Mouse (Mus musculus) adrenal gland, adult 18-20 months (tissue): ENCODE data around the gene Ebna1bp2. TPM values are rescaled to one million over a fixed set of nuclear protein-coding genes. Genes with fewer than 3 reads are reported as not detected.
A peak's percentile ranks its signal among the peaks of the same experiment; 100 is the strongest.

ENCODE experiments used
- DNase-seq, 2 experiments: peaks; one replicate each; pipeline ENCODE4 v3.0.0; 2021 to 2022; ENCODE audit warnings: low spot score in 2 of 2
- long read RNA-seq, 2 experiments: library from polyadenylated mRNA; stranded (forward); transcript quantifications; one replicate each; pipeline ENCODE4 v2.0.0; 2021
- total RNA-seq, 2 experiments: library from RNA; stranded (reverse); gene quantifications; 1 replicate in 1 of 2; 2 replicates in 1 of 2; pipeline ENCODE4 v1.2.3; 2021

The Ebna1bp2 gene
- 10 to 100 TPM; 75.6 to 76.0 TPM for total RNA-seq
- long read RNA-seq, experiment 1, transcript Ebna1bp2-201 (9 exons, 2,960 nt), result major isoform, 27 of 33 reads
- long read RNA-seq, experiment 1, partial matches to known transcripts, result 3 of 33 reads
- long read RNA-seq, experiment 1, other reads (novel, unspliced or antisense), result 3 of 33 reads
- long read RNA-seq, experiment 2, transcript Ebna1bp2-201 (9 exons, 2,960 nt), result major isoform, 60 of 65 reads
- long read RNA-seq, experiment 2, partial matches to known transcripts, result 1 of 65 reads
- long read RNA-seq, experiment 2, other reads (novel, unspliced or antisense), result 3 of 65 reads

DNA sequence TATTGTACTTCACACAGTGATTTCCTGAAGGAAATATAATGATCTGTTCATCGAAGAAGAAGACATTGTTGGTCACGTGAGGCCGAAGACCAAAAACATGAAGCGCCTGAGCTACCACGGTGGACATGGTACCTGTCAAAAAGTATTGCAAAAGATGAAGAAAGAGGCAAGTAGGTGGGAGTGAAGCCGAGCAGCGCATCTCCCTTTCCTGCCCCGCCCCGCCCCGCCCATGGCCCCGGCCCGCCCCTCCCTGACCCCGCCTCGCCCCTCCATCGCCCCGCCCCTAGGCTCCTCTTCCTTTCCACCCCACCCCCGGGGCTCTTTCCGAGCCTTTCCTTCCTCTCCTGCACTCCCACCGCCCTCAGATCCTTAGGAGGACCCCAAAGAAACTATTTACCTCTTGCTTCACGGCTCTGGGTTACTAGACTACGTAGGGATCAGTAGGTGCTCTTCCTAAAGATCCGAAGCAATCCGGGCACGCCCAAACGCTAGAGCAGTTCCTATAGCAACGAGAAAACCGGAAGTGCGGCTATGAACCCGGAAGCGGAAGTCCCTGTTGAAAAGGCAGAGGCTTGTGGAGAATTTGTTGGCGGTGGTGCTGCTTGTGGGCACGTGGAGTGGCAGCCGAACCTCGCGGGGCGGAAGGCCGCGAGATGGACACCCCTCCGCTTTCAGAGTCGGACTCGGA is at the start of gene Ebna1bp2, which contains the start of gene Cfap57:
Gene Ebna1bp2 (plus strand): TSS at position 521 of the 688 bp plus-strand sequence.
Gene Cfap57 (minus strand): TSS at position 499 of the 688 bp plus-strand sequence.
- peak; percentile 82 to 85 for DNase-seq

DNA sequence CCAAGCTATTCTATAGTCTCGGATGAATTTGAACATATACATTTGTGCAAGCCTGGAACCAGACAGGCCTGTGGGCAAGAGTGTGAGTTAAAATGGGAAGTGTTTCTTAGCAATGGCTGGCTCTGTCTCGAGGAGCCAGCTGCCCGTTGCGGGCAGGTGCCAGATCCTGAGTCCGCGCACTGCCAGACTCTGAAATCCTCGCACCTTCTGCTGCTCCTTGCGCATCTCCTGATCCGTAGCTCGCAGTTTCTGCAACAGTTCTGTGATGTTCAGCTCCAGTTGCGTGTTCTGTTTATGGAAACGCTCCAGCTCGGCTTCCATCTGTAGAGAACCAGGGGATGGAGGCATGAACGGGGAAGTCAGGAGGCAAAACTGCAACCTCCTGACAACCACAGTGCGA is 49.2 kb upstream of the Ebna1bp2 start:
- no peak for DNase-seq

DNA sequence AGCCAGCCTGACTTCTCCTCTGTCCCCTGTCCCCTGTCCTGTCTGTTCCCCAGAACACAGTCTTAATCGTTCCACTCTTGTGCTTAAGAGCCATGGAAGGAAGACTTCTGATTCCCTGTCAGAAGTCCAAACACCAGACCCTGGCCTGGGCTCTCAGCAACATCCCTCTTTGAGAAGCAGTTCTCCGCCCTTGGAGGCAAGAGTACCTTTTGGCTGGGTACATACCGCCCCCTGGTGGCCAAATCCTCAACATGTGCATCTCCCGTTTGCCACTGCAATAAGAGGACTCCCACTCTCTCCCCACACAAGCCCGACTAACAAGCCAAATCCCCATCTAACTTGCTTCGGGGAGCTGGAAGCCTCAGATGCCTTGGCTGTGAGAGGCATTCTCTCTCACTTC is 44.5 kb upstream of the Ebna1bp2 start:
- DNase-seq, result peak; percentile 72 to 76

DNA sequence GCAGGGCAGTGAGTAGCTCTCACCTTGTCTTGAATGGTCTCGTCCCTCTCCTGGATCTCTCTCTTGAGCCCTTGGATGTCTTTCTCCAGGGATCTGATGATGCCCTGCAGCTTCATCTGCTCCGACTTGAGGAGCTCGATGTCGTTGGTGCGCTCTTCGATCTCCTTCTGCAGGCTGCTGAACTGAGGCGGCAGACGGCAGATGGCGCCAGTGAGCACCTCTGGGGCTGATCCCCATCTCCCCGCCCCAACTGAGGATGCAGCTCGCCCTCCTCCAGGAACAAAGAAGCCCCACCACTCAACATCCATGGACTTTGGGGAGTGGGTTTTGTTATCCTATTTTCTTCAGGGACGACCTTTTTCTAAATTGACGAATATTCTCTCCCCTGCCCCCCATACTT is 41.3 kb upstream of the Ebna1bp2 start:
- DNase-seq, result peak in 1 of 2 experiments; percentile 27

DNA sequence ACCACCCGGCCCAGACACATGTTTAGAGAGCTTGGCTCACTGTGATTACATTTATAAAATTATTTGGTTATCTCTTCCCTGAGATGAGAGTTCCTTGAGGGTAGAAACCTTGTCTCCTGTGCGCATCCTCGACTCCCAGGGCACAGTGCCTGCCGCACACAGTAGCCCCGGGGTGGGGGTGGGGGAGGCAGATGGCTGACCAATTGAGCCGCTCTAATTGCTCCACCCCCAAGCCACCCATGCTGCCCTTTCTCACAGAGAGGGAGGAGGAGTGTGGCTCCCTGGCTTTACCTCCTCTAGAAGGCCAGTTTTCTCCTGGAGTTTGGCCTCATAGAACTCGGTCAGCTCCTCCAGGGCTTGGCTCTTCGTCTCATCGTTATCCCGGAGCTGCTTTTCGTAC is 39.1 kb upstream of the Ebna1bp2 start:
- no peak for DNase-seq

DNA sequence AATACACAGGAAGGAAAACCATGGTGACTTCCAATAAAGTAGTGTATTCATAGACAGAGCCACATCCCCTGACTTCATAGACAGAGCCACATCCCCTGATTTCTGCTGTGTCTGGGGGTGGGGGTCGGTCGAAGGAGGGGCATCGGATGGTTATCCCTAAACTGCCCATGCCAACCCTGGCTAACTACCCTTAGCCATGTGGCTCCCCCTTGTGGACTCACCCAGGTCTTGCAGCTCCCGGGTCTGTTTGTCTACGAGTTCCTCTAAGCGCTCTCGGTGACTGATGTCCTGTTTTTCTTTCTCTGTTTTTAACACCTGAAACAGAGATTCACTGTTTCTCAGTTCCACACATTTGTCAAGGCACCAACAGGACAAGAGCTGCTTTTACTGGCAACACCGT is 38.0 kb upstream of the Ebna1bp2 start:
- no peak for DNase-seq

DNA sequence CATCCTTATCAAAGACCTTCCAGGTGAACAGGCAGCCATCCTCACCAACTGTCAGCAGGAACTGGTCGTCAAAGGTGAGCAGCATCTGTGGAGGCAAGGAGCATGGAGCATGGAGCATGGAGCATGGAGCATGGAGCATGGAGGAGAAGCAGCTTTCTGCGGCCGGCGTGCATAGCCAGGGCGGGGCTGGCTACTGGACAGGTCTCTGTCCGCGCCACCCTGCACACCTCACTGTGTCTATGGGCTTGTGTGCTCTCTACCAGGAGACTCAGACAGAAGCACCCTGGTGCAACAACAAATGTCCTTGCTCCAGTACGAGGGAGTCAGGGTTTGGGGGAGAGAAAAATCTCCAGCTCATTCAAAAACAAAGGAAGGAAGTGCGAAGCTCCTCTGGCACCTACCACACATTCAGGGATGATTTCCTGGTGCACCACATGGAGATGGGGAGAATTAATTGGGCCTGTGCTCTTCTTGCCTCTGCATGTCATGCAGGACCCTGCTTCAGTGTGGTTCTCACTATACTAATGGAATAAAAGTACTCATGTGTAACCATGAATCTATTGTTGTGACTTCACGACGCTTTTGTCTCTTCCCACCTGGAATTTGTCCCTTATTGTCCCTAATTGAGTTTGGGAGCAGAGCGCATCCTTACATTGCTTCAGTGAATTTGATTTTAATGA is 31.4 kb upstream of the Ebna1bp2 start:
- DNase-seq, result no peak

DNA sequence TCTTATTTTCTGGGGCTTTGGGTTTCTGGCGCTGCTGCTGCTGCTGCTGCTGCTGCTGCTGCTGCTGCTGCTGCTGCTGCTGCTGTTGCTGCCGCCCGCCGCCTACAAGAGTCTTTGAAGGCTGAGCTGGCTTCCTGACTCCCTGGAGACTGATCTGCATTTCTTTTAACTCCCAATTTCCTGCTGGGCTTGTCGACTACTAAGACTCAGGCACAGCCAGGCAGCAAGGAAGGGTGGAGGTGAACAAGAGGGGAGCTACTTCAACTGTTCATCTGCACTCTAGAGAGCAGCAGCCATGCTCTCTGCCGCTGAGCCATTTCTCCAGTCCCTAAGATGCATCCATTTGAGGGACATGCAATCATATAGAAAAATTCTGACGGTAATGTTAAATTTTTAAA is 30.9 kb upstream of the Ebna1bp2 start:
- DNase-seq, result no peak

DNA sequence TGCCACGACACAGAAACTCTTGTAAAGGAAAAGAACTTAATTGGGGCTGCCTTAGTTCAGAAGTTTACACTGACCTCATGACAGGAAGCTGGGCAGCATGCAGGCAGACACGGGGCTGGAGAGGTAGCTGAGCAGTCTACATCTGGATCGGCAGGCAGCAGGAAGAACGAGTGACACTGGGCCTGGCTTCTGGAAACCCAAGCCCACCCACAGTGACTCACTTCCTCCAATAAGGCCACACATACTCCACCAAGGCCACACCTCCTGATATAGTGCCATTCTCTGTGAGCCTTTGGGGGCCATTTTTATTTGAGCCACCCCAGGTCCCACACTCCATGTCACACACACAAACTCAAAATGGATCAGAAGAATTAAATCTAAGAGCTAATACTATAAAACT is 16.5 kb upstream of the Ebna1bp2 start:
- no peak for DNase-seq

DNA sequence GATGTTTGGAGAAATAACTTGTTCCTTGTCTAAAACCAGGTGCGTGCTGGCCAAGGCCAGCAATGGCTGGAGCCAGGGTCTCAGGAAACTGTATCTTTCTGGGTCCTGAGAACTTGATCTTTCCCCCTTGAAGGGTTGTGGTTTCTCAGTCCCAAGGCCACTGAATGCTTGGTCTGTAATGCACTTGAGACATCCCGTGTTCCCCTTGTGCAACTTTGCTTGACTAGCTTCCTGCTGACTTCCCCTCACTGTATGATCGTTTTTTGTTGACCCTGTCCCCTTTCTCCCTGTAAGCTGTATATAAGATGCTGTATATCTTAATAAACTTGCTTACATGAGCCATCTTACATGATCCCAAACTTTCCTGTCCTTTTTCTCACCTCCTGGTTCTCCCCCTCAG is 10.8 kb upstream of the Ebna1bp2 start:
- DNase-seq, result no peak

DNA sequence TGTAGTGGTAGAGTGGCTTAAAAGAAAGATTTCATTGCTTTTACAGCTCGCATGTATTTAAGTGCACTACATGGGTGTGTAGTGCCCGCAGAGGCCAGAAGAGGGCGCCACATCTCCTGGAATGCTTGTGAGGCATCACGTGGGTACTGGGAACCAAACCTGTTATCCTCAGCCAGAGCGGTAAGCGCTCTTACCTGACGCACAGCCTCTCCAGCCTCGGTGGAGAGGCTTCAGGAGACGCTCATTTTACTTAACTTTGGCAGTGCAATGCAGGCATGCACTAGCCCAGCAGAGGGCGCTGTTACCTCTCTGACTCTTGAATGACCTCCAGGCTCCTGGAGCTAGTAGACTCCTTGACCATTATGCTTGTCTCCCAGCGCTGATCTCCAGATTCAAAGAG is 8.0 kb upstream of the Ebna1bp2 start:
- peak; percentile 24 to 39 for DNase-seq

DNA sequence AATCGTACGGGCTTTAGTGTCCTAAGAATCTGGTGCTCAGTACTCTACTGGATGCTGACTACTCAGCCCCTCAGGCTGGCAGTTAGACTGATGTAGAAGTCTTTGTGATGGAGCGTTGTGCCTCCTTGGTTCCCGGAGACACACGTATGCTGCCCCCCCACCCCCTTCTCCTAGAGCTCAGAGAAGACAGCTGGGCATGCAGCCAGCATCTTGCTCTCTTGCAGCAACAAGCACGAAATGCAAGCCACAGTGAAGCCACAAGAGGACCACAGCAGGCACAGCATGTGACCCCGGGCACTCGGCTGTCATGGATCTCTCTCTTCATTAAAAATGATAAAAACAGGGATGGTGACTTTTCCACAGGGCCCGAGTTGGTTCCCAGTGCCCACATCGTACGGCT is 5.2 kb upstream of the Ebna1bp2 start:
- DNase-seq, result no peak

DNA sequence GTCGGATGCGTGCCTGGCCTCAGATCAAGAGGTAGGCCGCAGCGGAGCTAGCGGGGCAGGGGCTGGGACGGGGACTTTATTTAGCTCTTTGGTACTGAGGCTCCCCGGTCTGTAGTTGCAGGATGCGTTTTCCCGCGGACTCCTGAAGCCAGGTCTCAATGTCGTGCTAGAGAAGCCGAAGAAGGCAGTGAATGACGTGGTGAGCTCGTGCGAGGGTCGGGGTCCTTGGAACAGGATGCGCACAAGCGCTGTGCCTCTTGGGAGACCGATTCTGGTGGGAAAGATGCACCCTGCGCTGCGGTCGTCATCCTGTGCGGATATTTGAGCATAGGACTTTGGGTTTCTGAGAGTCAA is 345 bp downstream of the Ebna1bp2 start:
- no peak for DNase-seq

DNA sequence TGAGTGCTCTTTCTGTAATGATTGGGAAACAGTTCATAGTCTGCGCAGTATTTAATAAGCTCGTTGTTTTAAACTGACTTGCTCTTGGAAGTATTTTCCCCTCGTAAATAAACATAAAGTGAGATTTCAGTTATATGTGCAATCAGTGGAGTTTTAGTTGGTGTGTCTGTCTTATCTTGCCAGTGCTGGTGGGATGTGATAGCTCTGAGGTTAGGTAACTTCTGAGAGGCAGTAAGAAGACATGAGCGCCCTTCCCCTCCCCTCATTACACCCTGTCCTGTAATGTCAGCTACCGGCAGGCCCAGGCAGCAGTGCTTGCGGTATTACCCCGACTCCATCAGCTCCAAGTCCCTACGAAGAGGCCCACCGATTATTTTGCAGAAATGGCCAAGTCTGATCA is 1.2 kb downstream of the Ebna1bp2 start:
- DNase-seq, result no peak

DNA sequence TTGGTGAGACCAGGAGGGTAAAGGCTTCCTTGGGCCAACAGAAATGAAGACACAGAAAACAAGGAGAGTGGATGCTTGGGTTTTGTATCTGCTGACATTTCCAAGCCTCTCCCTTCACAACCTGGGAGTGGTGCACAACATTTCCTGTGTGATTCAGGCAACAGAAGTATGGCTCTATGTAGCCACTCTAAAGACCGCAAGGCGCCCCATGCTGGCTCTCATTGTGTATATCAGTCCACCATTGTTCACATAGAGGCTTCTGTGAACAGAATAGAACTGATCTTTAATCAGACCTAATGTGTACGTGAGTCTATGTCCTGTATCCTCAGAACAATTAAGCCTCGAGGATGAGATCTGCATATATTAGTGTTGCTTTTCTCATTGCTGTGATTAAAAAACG is 9.7 kb downstream of the Ebna1bp2 start:
- no peak for DNase-seq

DNA sequence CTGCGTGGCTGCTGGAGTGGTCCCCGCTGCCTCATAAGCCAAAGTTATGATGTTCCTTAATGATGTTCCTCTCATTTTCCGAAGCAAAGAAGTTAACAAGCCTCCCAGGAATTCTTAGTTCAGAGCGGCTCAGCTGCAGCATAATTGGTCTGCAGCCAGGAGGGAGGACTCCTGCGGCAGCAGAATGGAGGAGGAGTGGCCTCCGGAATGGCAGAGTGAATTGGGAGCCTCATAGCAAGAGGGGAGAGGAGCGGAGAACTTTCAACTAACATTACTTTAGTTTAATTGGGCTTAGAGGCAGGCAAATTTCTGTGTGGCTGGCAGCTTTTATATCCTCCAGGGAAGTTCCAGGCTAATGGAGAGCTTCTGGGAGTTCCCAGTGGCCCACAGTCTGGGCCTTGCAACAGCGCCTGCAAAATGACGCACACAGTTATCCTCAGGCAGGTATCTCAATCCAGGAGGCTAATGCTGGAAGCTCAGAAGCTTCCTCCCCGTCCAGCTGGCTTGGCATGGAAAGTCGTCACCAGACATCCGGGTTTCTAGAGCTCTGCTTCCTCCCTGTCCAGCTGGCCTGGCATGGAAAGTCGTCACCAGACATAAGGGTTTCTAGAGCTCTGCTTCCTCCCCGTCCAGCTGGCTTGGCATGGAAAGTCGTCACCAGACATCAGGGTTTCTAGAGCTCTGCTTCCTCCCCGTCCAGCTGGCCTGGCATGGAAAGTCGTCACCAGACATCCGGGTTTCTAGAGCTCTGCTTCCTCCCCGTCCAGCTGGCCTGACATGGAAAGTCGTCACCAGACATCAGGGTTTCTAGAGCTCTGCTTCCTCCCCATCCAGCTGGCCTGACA is 22.0 kb downstream of the Ebna1bp2 start:
- no peak for DNase-seq

DNA sequence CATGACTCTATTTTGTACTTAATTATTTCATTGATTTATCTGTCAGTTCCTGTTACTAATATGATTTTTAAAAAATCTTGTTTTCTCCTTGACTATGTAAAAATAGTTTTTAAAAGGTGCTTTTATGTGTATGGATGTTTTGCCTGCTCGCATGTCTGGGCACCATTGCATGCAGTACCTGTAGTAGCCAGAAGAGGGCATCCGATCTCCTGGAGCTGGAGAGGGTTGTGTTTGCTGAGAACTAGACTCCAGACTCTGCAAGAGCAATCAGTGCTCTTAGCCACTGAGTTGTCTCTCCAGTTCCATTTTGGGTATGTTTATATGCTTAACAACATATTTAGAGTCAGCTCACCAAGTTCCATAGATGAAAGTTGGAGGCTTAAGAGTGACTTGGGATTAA is 24.6 kb downstream of the Ebna1bp2 start:
- DNase-seq, result peak; percentile 42 to 46

DNA sequence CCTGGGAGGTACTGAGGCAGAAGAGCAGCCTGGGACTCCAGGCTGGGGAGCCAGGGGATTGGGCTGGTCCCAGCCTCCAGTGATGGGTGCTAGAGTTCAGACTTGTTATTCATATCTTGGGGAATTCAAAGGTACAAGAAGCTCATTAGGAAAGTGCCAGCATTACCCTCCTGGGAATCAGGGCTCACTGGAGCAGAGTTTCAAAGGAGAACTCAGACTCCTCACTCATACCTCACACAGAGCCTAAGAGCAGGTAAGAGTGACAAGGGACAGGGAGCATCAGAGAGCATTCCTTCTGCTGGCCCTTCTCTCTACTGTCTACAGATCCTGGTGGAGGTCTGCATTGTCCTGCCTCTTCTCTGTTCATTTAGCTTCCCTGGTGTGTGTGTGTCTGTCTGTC is 38.1 kb downstream of the Ebna1bp2 start, which contains the start of gene Olfr62:
Gene Olfr62 (plus strand): TSS at position 301 of the 400 bp plus-strand sequence.
- DNase-seq, result no peak
